Mouse (Mus musculus): Measurements from ENCODE around the gene Brf1.

- no peak for TF ChIP-seq POLR2A (IDR thresholded peaks at IDR 0.05; ENCODE audit: control insufficient read depth, low read depth, low read length)
- TF ChIP-seq CTCF (IDR thresholded peaks at IDR 0.05; ENCODE audit: control insufficient read depth, insufficient read depth, insufficient replicate concordance, low read depth, low read length), result no peak
These were observed 26.1 kb upstream of the Brf1 start for GRCm38 (mm10) chr12:113026557-113026956.
